Mouse (Mus musculus) hindbrain, embryonic 12.5 days (tissue): Measurements from ENCODE around the gene Wdfy1. TPM values are rescaled to one million over a fixed set of nuclear protein-coding genes. Genes with fewer than 3 reads are reported as not detected.

Experiments
- ATAC-seq: fragments of 200-750 bp; cut with Nextera tagmentation; 2 replicates; pipeline ENCODE4 v1.8.0; 2017; ENCODE audit warnings: moderate TSS enrichment; ENCODE audit not compliant: low FRiP score
- H3K27ac ChIP-seq: fragments of 300-500 bp; sonication (generic); 2 replicates; pipeline ENCODE4 v1.5.1; 2016; ENCODE audit warnings: mild to moderate bottlenecking
- H3K27me3 ChIP-seq: fragments of 300-500 bp; sonication (generic); 2 replicates; pipeline ENCODE4 v1.6.1; 2016; ENCODE audit warnings: mild to moderate bottlenecking
- H3K36me3 ChIP-seq: fragments of 300-500 bp; sonication (generic); 2 replicates; pipeline ENCODE4 v1.6.1; 2016; ENCODE audit warnings: mild to moderate bottlenecking
- H3K4me1 ChIP-seq: fragments of 300-500 bp; sonication (generic); 2 replicates; pipeline ENCODE4 v1.6.1; 2016
- H3K4me2 ChIP-seq: fragments of 300-500 bp; sonication (generic); replicated peaks from 2 replicates; pipeline ENCODE4 v1.6.1; 2016; ENCODE audit warnings: mild to moderate bottlenecking
- H3K4me3 ChIP-seq: fragments of 300-500 bp; sonication (generic); 2 replicates; pipeline ENCODE4 v1.5.1; 2016; ENCODE audit warnings: mild to moderate bottlenecking
- H3K9ac ChIP-seq: fragments of 300-500 bp; sonication (generic); 2 replicates; pipeline ENCODE4 v1.6.1; 2016; ENCODE audit warnings: mild to moderate bottlenecking, moderate library complexity
- H3K9me3 ChIP-seq: fragments of 300-500 bp; sonication (generic); replicated peaks from 2 replicates; pipeline ENCODE4 v1.6.1; 2016; ENCODE audit warnings: mild to moderate bottlenecking
- WGBS: fragments of 180-500 bp; shearing (Covaris S2); methylation state at CpG from one replicate; pipeline ENCODE4 v1.1.7; 2016; 5-methylcytosine and 5-hydroxymethylcytosine counted together
- polyA plus RNA-seq: library from polyadenylated mRNA; unstranded; fragments of >200 nt; fragmentation: Nextera tagmentation; extraction: Ambion mirVana; gene quantifications from 2 replicates; pipeline ENCODE4 v1.2.1, GENCODE M21; 2016

The Wdfy1 gene
- polyA plus RNA-seq: 66.0 and 68.5 TPM in 2 replicates

GRCm38 (mm10) chr1:79775927-79776458 is at the start of gene Wdfy1, which contains the start of gene Mrpl44:
Gene Wdfy1, minus strand, starts transcription at chr1:79776143.
Gene Mrpl44, plus strand, starts transcription at chr1:79776018.
- WGBS: under 1% methylated on average over 38 of the region's 38 CpGs
- Histone ChIP-seq H3K9me3 (no peaks in the 10 kb centered on the region), H3K27me3 (no peaks in the 10 kb centered on the region), H3K27ac (peak within 1 kb of the TSS; percentile 92), H3K4me1 (peaks cover 4% of the 10 kb centered on the region), H3K4me2 (peak within 1 kb of the TSS; percentile 65), H3K9ac (peak within 1 kb of the TSS; percentile 90), H3K36me3 (peaks cover 30% of the 10 kb centered on the region), H3K4me3 (peak within 1 kb of the TSS; percentile 86)
- ATAC-seq: peak; percentile 99

GRCm38 (mm10) chr1:79823951-79824633 is 48.1 kb upstream of the Wdfy1 start:
- no peak overlapping the region for H3K9ac ChIP-seq
- H3K4me3 ChIP-seq: no peak overlapping the region
- 0 out of 2 replicates have a peak, but pooled peaks cover 2% of the 10 kb centered on the region for H3K9me3 ChIP-seq
- no peak overlapping the region for H3K27ac ChIP-seq
- H3K4me2 ChIP-seq: no peak overlapping the region
- H3K36me3 ChIP-seq: 0 out of 2 replicates have a peak, but pooled peaks cover 4% of the 10 kb centered on the region
- no peaks in the 10 kb centered on the region for H3K27me3 ChIP-seq
- peaks cover 10% of the 10 kb centered on the region for H3K4me1 ChIP-seq
- ATAC-seq: no peak
- WGBS: 84% methylated on average over 14 of the region's 14 CpGs

DNA sequence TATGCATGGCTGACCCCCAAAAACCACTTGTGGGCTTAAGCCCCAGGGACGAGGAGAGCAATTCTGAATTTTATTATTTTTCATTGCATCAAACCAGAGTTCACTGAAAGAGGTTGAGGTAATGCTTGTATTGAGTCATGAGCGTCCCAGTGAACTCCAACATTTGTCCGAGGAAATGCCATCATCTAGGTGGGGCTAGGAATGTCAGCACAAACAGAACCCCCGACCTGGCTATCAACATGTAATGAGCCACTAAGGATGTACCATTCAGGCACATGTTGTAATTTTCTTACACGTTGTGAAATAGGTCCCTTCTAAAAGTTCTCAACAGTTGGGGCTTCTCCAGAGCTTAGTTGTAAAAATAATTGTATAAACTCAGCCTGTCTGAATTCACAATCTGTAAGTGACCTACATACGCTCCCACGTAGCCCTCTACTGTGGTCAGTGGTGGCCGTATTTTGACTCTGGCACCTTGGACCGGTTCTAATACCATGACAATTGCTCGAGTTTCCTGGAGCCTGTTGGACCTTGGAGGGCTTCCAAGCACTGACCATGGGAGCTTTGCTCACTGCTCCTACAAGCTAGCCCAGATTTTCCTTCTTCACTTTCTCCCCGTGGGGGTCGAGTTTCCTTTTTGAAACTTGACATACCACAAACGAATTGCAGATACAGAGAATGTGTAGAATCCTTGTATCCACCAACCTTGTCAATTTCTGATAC is 47.0 kb upstream of the Wdfy1 start:
- no peak overlapping the region for H3K27ac ChIP-seq
- no peaks in the 10 kb centered on the region for H3K9me3 ChIP-seq
- 72% methylated on average over 13 of the region's 13 CpGs for WGBS
- ATAC-seq: no peak
- no peaks in the 10 kb centered on the region for H3K27me3 ChIP-seq
- H3K4me3 ChIP-seq: no peak overlapping the region
- 0 out of 2 replicates have a peak, but pooled peaks cover 4% of the 10 kb centered on the region for H3K36me3 ChIP-seq
- peaks cover 10% of the 10 kb centered on the region for H3K4me1 ChIP-seq
- H3K9ac ChIP-seq: no peak overlapping the region
- no peak overlapping the region for H3K4me2 ChIP-seq

- Histone ChIP-seq H3K9ac (no peak overlapping the region), H3K4me2 (no peak overlapping the region), H3K4me1 (0 out of 2 replicates have a peak, but pooled peaks cover 3% of the 10 kb centered on the region), H3K9me3 (no peaks in the 10 kb centered on the region), H3K27ac (no peak overlapping the region), H3K36me3 (peaks cover 11% of the 10 kb centered on the region), H3K27me3 (no peaks in the 10 kb centered on the region), H3K4me3 (no peak overlapping the region)
- ATAC-seq: no peak
- 95% methylated on average over 11 of the region's 11 CpGs for WGBS
Observed at GRCm38 (mm10) chr1:79819296-79819879, 43.4 kb upstream of the Wdfy1 start.

- ATAC-seq: no peak
- Histone ChIP-seq H3K27me3 (no peaks in the 10 kb centered on the region), H3K9me3 (no peaks in the 10 kb centered on the region), H3K4me3 (no peak overlapping the region), H3K27ac (no peak overlapping the region), H3K36me3 (peaks cover 7% of the 10 kb centered on the region), H3K4me1 (no peaks in the 10 kb centered on the region), H3K4me2 (no peak overlapping the region), H3K9ac (no peak overlapping the region)
- WGBS: 91% methylated on average over 3 of the region's 3 CpGs
Observed at GRCm38 (mm10) chr1:79815446-79815845, 39.5 kb upstream of the Wdfy1 start.

GRCm38 (mm10) chr1:79809447-79809846 is 33.5 kb upstream of the Wdfy1 start:
- Histone ChIP-seq H3K4me1 (no peaks in the 10 kb centered on the region), H3K36me3 (no peaks in the 10 kb centered on the region), H3K27ac (no peak overlapping the region), H3K4me2 (no peak overlapping the region), H3K4me3 (no peak overlapping the region), H3K27me3 (no peaks in the 10 kb centered on the region), H3K9me3 (no peaks in the 10 kb centered on the region), H3K9ac (no peak overlapping the region)
- WGBS: 85% methylated on average over 3 of the region's 3 CpGs
- no peak for ATAC-seq

GRCm38 (mm10) chr1:79806865-79807264 is 30.9 kb upstream of the Wdfy1 start:
- Histone ChIP-seq H3K27me3 (no peaks in the 10 kb centered on the region), H3K27ac (no peak overlapping the region), H3K36me3 (no peaks in the 10 kb centered on the region), H3K9ac (no peak overlapping the region), H3K9me3 (no peaks in the 10 kb centered on the region), H3K4me2 (no peak overlapping the region), H3K4me3 (no peak overlapping the region), H3K4me1 (no peaks in the 10 kb centered on the region)
- WGBS: 74% methylated on average over 5 of the region's 5 CpGs
- no peak for ATAC-seq

DNA sequence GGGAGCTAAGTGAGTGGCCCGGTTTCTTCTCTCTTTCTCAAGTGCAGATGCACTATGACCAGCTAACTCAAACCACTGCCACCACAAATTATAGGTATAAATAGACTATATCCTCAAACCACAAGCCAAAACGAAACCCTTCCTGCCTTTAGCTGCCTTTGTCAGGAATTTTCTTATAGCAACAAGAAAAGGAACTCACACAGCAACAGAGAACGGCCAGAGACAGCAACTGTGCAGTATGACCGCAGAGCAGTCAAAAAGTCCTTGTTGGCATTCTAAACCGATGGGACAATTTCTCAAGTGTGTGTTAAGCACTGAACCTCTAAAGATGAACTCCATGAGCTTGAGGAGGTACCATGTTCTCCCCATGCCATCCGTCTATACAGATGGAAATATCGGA is 27.7 kb upstream of the Wdfy1 start:
- Histone ChIP-seq H3K9me3 (no peaks in the 10 kb centered on the region), H3K4me3 (no peak overlapping the region), H3K4me2 (no peak overlapping the region), H3K4me1 (no peaks in the 10 kb centered on the region), H3K36me3 (0 out of 2 replicates have a peak, but pooled peaks cover 2% of the 10 kb centered on the region), H3K27me3 (no peaks in the 10 kb centered on the region), H3K9ac (no peak overlapping the region), H3K27ac (0 out of 2 replicates have a peak overlapping the region, but pooled peaks have one; percentile 61)
- ATAC-seq: no peak
- 82% methylated on average over 7 of the region's 7 CpGs for WGBS

DNA sequence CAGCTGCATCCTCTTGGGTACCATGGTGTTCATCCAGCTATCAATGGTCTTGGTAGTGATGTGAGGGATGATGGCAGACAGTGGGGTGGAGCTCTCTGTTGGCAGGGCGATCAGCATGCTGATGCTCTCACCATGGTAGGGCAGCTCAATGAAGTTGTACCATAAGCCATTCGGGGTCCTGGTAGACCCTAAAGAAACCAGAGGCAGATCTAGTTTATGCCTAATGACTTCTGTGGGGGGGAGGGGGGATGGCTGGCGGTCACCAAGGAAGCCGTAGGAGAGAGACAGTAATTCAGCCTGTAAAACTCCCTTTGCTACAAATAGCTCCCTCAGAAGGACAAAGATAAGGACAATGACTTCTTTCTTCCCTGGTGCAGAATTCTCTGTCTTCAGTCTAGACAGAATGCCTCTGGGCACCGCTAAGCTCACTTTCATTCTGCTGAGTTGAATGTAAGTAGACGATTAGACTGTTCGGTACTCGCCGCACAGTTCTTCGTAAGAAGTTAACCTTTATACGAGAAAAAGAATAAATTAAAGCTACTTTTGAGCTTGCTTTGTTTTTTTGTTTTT is 27.0 kb upstream of the Wdfy1 start:
- 61% methylated on average over 11 of the region's 11 CpGs for WGBS
- Histone ChIP-seq H3K27ac (no peak overlapping the region), H3K9me3 (no peaks in the 10 kb centered on the region), H3K4me2 (no peak overlapping the region), H3K36me3 (0 out of 2 replicates have a peak, but pooled peaks cover 2% of the 10 kb centered on the region), H3K27me3 (no peaks in the 10 kb centered on the region), H3K9ac (no peak overlapping the region), H3K4me3 (no peak overlapping the region), H3K4me1 (no peaks in the 10 kb centered on the region)
- ATAC-seq: peak; percentile 82

- H3K4me3 ChIP-seq: no peak overlapping the region
- no peak for ATAC-seq
- WGBS: 83% methylated on average over 3 of the region's 3 CpGs
- H3K4me1 ChIP-seq: no peaks in the 10 kb centered on the region
- no peaks in the 10 kb centered on the region for H3K9me3 ChIP-seq
- no peak overlapping the region for H3K4me2 ChIP-seq
- H3K27me3 ChIP-seq: no peaks in the 10 kb centered on the region
- H3K36me3 ChIP-seq: 0 out of 2 replicates have a peak, but pooled peaks cover 2% of the 10 kb centered on the region
- H3K27ac ChIP-seq: no peak overlapping the region
- H3K9ac ChIP-seq: no peak overlapping the region
Observed at GRCm38 (mm10) chr1:79797084-79797483, 21.1 kb upstream of the Wdfy1 start.

GRCm38 (mm10) chr1:79786267-79786927 is 10.5 kb upstream of the Wdfy1 start:
- no peaks in the 10 kb centered on the region for H3K4me1 ChIP-seq
- no peak overlapping the region for H3K27ac ChIP-seq
- H3K9me3 ChIP-seq: no peaks in the 10 kb centered on the region
- no peak overlapping the region for H3K4me3 ChIP-seq
- peak; percentile 69; the same call in 1 of the 2 replicates for ATAC-seq
- H3K27me3 ChIP-seq: no peaks in the 10 kb centered on the region
- H3K4me2 ChIP-seq: no peak overlapping the region
- H3K9ac ChIP-seq: no peak overlapping the region
- peaks cover 19% of the 10 kb centered on the region for H3K36me3 ChIP-seq
- 72% methylated on average over 7 of the region's 7 CpGs for WGBS
